Mouse (Mus musculus): Measurements from ENCODE around the gene Zbtb7b.

GRCm38 (mm10) chr3:89418170-89418860, 23.7 kb upstream of the Zbtb7b start, which contains the start of the genes Cks1b and Shc1:
- TF ChIP-seq NANOG (IDR thresholded peaks at IDR 0.05; ENCODE audit: borderline replicate concordance, low read length) (0 out of 2 replicates have a peak, but pooled peaks have one; percentile 21), CTCF (conservative IDR thresholded peaks at IDR 0.05; ENCODE audit: low read length) (no peak)

Data from E14TG2a.4 (cell line).